Mouse (Mus musculus) mature B cell (primary cell): ENCODE results near the gene Cux1.
"Not testable (repeated sequence)": the region's sequence is repeated elsewhere in the genome, so short reads cannot be mapped to it uniquely, and the experiment has no call there.

Source experiments
- in situ Hi-C: fragments of 300-500 bp; cut with MboI; formaldehyde crosslinking; loops from 2 replicates; pipeline ENCODE4 v1.14.3; 2019

The Cux1 gene

GRCm38 (mm10) chr5:136245541-136246451 lies 321.5 kb downstream of the Cux1 start:
- in situ Hi-C loops = no loop called here

DNA sequence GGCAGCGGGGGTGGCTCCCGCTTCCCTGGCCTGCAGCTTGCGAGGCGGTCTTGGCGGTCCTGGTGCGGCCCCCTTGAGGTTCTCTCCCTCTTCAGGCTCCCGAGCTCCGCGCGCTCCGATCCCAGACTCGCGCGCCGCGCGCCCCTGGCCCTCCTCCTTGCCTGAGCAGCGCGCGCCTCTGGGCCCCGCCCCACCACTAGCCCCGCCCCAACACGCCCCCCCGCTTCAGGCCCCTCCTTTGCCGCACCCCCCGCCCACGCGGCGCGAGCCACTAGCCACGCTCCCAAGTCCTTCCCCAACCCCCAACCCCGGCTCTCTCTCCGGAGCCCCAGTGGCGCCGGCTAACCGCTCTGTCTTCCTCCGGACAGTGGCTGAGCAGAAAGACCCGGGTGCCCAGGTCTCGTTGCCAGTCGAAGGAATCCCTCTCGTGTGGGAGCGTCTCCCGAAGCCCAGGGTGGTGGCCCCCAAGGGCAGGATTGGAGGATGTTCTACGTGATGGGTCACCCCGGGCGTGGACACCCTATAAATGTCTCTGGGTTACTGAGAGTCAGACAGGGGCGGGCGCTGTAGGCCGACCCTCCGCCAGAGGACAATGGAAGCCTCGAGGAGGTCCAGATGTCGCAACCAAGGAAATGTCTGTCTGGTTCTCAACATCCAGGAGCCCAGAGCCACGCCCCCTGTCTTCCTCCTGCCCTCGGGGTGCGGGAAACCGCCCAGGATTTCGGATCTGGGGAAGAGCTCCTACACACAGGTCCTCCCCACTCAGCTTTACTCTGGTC lies 322.3 kb downstream of the Cux1 start:
- in situ Hi-C loops = no loop called here

GRCm38 (mm10) chr5:136243851-136244761 lies 323.2 kb downstream of the Cux1 start:
- in situ Hi-C loops = no loop called here

- in situ Hi-C loops = no loop called here
Measured at GRCm38 (mm10) chr5:136241161-136241560, 326.1 kb downstream of the Cux1 start.

DNA sequence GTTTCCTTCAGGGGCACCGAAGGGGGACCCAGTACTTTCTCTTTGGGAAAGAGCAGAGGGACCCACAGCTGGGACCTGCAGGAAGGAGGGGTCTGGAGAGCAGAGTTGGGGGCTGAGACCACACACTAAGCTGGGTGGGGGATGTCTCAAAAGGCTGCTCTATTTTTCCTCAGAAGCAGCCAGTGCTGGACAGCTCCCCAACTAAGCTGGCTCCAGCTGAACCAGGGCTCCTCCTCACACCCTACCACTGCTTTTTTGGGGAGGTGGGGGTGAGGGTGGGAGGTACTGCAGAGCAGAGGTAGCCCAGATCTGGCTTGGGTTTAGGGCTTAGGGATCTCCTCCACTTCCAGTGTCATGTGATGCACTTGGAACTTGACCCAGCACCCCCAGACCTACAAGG lies 326.9 kb downstream of the Cux1 start:
- in situ Hi-C loops = no loop called here

- in situ Hi-C loops = no loop called here
Measured at GRCm38 (mm10) chr5:136237607-136238006, 329.7 kb downstream of the Cux1 start.

DNA sequence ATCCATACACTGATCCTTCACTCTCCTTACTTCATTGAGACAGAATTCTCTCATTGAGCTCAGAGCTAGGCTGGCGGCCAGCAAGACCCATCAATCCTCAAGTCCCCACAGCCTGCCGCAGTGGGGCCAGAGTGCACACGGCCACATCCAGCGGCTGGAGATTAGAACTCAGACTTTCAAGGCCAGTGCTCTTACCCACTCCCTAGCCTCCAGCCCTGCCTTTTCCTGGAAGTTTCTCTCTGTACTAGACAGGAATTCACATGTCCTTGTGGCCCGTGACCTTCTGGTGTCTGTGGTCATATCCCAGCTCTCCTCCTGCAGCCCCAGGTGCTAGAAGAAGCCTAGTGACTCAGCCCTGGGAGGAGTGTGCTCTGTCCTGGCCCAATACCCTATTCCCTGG lies 330.7 kb downstream of the Cux1 start:
- in situ Hi-C loops = no loop called here

DNA sequence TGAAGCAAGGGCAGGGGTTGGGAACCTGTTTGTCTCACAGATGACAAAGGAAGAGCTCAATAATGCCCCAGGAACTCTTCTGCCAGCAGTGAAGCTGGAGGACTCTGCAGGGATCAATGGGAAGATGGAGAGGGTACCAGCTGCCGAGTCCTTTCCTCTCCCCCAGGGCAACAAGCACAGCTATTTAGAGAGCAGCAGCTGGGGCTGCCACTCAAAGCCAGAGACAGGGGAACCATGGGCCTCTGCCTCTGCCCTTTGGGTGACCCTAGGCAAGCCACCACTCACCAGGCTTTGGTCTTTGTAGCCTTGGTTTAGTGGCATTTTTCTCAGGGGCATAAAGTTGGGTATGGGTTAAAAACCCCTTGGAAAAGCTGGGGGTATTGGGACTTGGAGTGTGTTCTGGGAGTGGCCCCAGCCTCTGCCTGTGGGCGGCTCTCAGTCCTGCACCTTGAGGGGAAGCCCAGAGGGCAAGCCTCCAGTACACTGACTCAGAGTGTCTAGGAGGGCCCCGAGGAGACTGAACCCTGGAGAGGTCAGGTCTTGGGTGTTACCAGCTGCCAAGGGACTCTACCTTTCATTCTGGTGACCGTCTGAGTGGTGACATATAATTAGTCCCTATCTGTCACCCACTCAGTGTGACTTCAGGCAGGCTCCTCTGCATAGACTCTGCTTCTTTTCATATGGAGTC lies 336.8 kb downstream of the Cux1 start:
- in situ Hi-C loops = no loop called here

GRCm38 (mm10) chr5:136226246-136226876 lies 340.9 kb downstream of the Cux1 start:
- in situ Hi-C loops = no loop called here

GRCm38 (mm10) chr5:136218585-136218984 lies 348.7 kb downstream of the Cux1 start:
- in situ Hi-C loops = no loop called here

GRCm38 (mm10) chr5:136217932-136218381 lies 349.3 kb downstream of the Cux1 start:
- in situ Hi-C loops = no loop called here

- in situ Hi-C loops = no loop called here
Measured at GRCm38 (mm10) chr5:136217004-136217665, 350.2 kb downstream of the Cux1 start.

DNA sequence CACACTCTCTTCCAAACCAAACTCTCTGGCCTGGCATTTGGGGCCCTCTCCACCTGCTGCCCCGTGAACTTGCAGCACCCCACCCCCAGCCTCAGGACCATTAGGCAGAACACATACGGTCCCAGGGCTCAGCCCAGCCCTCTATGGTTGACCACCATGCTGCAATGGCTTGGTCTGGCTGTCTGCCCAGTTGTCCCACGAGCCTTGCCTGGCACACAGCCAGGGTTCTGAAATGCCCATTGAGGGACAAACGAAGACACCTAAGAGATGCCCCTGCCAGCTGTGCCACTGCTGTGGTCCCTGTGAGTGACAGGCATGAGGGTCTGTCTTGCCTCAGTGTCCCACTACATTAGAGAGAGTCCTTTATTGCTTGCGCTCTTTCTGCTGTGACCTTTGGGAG lies 351.3 kb downstream of the Cux1 start:
- in situ Hi-C loops = no loop called here

GRCm38 (mm10) chr5:136215211-136215610 lies 352.1 kb downstream of the Cux1 start:
- in situ Hi-C loops = no loop called here

DNA sequence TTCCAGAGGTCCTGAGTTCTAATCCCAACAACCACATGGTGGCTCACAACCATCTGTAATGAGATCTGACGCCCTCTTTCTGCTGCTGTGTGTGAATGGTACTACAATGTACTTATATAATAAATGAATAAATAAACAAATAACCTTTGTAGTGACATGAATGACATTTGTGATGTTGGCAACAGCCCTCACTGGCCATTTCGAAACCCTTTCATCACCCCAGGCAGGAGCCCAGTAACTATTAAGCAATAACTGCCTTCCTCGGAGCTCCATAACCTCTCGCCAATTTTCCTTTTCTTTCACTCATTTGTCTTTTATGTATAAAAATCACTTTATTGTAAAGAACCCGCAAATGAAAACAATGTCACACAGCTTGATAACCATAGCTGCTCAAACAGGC lies 353.6 kb downstream of the Cux1 start:
- in situ Hi-C loops = no loop called here

GRCm38 (mm10) chr5:136212716-136213115 lies 354.6 kb downstream of the Cux1 start:
- in situ Hi-C loops = no loop called here

DNA sequence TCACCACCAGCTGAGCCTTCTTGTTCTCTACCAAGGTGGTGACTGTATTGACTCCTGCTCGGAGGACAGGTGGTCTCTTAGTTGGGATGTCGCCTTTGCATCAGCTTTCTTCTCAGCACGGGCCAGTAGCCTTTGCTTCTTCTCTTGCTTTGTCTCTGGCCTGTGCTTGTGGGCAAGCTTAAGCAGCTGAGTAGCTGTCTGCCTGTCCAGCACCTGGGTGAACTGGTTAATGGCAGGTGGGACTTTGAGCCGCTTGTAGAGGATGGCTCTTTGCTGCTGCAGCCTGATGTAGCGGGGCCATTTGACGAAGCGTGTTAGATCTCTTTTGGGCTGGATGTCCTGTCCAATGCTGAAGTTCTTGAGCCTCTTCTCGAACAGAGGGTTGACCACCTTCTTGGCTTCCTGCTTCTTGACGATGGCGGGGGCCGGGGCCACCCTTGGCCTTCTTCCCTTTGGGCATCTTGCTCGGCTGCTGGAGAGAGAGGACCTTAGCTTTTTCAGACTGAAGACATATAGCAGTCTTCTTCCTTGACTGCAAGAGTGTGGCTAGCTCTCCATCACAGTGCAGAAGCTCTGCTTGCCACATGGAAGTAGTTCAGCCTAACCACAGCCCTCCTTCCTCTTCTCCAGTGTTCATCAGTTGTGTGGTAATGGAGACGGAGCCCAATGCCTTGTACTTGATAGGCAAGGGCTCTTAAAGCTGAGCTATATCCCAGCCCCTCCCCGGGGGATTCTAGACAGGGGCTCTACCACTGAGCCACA lies 355.8 kb downstream of the Cux1 start:
- in situ Hi-C loops = not testable (repeated sequence)

- in situ Hi-C loops = no loop called here
Measured at GRCm38 (mm10) chr5:136210549-136210948, 356.7 kb downstream of the Cux1 start.

GRCm38 (mm10) chr5:136201832-136202231 lies 365.5 kb downstream of the Cux1 start:
- in situ Hi-C loops = no loop called here
